Mouse (Mus musculus): Measurements from ENCODE around the gene Olfr508. TPM values are rescaled to one million over a fixed set of nuclear protein-coding genes. Genes with fewer than 3 reads are reported as not detected.
"Not testable (repeated sequence)": the region's sequence is repeated elsewhere in the genome, so short reads cannot be mapped to it uniquely, and the experiment has no call there.

Gene Olfr508
- polyA plus RNA-seq (2012; rRNA removed), result not detected in 2 replicates

DNA sequence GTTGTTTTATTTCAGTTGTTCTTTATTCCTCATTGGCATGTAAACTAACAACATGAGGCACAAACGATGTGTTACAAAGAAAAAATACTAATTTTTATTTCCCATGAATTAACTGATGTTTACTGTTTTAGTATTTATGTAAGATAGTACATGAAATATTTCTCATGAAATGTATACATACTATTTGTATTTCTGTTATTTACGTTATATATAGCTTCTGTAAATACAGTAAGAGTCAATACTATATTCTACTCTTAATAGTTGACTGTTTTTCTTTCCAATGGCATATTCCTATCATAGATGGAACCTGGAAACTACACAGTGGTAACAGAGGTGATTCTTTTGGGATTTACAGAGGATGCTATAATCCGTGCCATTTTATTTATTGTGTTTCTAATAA is at the start of gene Olfr508:
Olfr508 (plus strand) TSS at position 301 of the 400 bp plus-strand sequence.
- WGBS, result 73% methylated on average over 3 of the region's 3 CpGs
- TF ChIP-seq CTCF (IDR thresholded peaks at IDR 0.05; ENCODE audit: insufficient read depth, low read length) (no peak), POLR2A (IDR thresholded peaks at IDR 0.05; ENCODE audit: borderline replicate concordance, extremely low read depth, low read depth, low read length) (no peak)
- DNase-seq, result no peak
- Histone ChIP-seq H3K4me3 (replicated peaks; ENCODE audit: extremely low read depth, low read depth, low read length) (no peak within 1 kb of the TSS), H3K4me1 (ENCODE audit: control insufficient read depth, insufficient read depth, low read length) (no peaks in the 10 kb centered on the region)

GRCm38 (mm10) chr7:108589797-108590196 is 40.0 kb upstream of the Olfr508 start:
- Histone ChIP-seq H3K4me3 (replicated peaks; ENCODE audit: extremely low read depth, low read depth, low read length) (no peak overlapping the region), H3K4me1 (ENCODE audit: control insufficient read depth, insufficient read depth, low read length) (no peaks in the 10 kb centered on the region)
- 96% methylated on average over 1 of the region's 1 CpGs for WGBS
- DNase-seq, result no peak
- TF ChIP-seq CTCF (IDR thresholded peaks at IDR 0.05; ENCODE audit: insufficient read depth, low read length), result no peak

- WGBS, result 65% methylated on average over 3 of the region's 3 CpGs
- DNase-seq; H3K4me3 ChIP-seq (replicated peaks; ENCODE audit: extremely low read depth, low read depth, low read length); H3K4me1 ChIP-seq (ENCODE audit: control insufficient read depth, insufficient read depth, low read length): not testable (repeated sequence)
Measured at GRCm38 (mm10) chr7:108601916-108602315, 27.9 kb upstream of the Olfr508 start.

DNA sequence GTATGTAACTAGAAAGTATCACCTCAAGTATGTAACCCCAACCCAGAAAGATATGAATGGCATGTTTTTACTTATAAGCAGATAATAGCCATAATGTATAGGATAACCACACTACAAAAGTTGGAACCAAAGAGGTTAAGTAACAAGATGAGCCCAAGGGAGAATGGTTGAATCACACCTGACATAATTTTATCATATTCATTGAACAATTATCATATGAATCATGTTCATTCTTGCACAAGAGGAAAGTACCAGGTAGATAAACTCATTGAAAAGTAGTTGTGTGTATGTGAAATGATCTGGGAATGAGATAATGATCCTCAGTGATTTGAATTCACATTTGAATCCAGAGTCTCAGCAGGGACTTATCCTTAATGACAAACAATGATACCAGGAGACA is 19.3 kb upstream of the Olfr508 start, which contains the start of gene Olfr506:
Olfr506 (plus strand) TSS at position 301 of the 400 bp plus-strand sequence.
- DNase-seq, result no peak
- H3K4me3 ChIP-seq (replicated peaks; ENCODE audit: extremely low read depth, low read depth, low read length), result no peak within 1 kb of the TSS
- TF ChIP-seq POLR2A (IDR thresholded peaks at IDR 0.05; ENCODE audit: borderline replicate concordance, extremely low read depth, low read depth, low read length) (no peak), CTCF (IDR thresholded peaks at IDR 0.05; ENCODE audit: insufficient read depth, low read length) (no peak)
- H3K4me1 ChIP-seq (ENCODE audit: control insufficient read depth, insufficient read depth, low read length), result no peaks in the 10 kb centered on the region

- no peak for DNase-seq
- Histone ChIP-seq H3K4me1 (ENCODE audit: control insufficient read depth, insufficient read depth, low read length) (no peaks in the 10 kb centered on the region), H3K4me3 (replicated peaks; ENCODE audit: extremely low read depth, low read depth, low read length) (no peak overlapping the region)
- WGBS, result 83% methylated on average over 2 of the region's 2 CpGs
- TF ChIP-seq POLR2A (IDR thresholded peaks at IDR 0.05; ENCODE audit: borderline replicate concordance, extremely low read depth, low read depth, low read length) (no peak), CTCF (IDR thresholded peaks at IDR 0.05; ENCODE audit: insufficient read depth, low read length) (no peak)
Measured at GRCm38 (mm10) chr7:108614110-108614509, 15.7 kb upstream of the Olfr508 start.

- not testable (repeated sequence) for DNase-seq; H3K4me3 ChIP-seq (replicated peaks; ENCODE audit: extremely low read depth, low read depth, low read length); H3K4me1 ChIP-seq (ENCODE audit: control insufficient read depth, insufficient read depth, low read length)
- WGBS, result 41% methylated on average over 3 of the region's 3 CpGs
Measured at GRCm38 (mm10) chr7:108616781-108617180, 13.0 kb upstream of the Olfr508 start.

DNA sequence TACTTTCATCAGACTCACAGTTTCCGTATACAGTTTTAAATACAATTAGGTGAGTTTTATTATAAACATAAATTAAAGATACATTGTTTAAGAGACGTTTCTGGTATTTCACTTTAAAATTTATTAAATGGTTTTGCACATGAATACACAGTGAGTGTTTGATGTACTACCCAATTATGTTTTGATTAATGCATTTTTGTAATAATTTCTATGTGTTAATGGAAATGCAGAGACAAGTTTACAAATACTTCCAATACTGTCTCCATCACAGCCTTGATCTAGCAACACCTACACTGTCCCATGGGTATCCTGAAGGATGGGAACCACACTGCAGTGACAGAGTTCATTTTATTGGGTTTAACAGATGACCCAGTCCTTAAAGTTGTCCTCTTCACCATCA is 8.3 kb upstream of the Olfr508 start, which contains the start of gene Olfr507:
Olfr507 (plus strand) TSS at position 301 of the 400 bp plus-strand sequence.
- WGBS, result 59% methylated on average over 2 of the region's 2 CpGs

DNA sequence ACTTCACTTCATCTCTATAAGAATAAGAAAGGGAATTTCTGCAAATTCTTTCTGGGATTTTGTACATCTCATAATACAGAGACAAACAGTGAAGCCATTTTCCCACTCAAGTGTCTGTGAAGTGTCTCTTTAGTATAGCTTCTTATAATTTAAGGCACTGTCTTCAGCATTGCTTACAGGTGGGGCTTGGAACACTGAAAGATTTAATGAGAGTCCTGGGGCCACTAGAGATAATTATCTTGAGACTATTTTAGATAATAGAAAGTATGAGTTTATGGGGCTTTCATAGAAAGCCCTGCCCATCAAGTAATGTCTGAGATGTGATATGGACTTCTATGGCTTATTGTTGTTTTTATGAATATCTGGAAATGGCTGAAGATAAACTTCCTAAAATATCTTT is 22.0 kb downstream of the Olfr508 start, which contains the start of gene Olfr509:
Olfr509 (minus strand) TSS at position 101 of the 400 bp plus-strand sequence.
- Histone ChIP-seq H3K4me1 (ENCODE audit: control insufficient read depth, insufficient read depth, low read length) (no peaks in the 10 kb centered on the region), H3K4me3 (replicated peaks; ENCODE audit: extremely low read depth, low read depth, low read length) (no peak within 1 kb of the TSS)
- TF ChIP-seq CTCF (IDR thresholded peaks at IDR 0.05; ENCODE audit: insufficient read depth, low read length), result no peak
- no peak for TF ChIP-seq POLR2A (IDR thresholded peaks at IDR 0.05; ENCODE audit: borderline replicate concordance, extremely low read depth, low read depth, low read length)
- no peak for DNase-seq

More for the DNA sequence above, 8.3 kb upstream of the Olfr508 start, which contains the start of gene Olfr507:
- TF ChIP-seq CTCF (IDR thresholded peaks at IDR 0.05; ENCODE audit: insufficient read depth, low read length) (no peak), POLR2A (IDR thresholded peaks at IDR 0.05; ENCODE audit: borderline replicate concordance, extremely low read depth, low read depth, low read length) (no peak)
- no peak within 1 kb of the TSS for H3K4me3 ChIP-seq (replicated peaks; ENCODE audit: extremely low read depth, low read depth, low read length)
- H3K4me1 ChIP-seq (ENCODE audit: control insufficient read depth, insufficient read depth, low read length), result no peaks in the 10 kb centered on the region
- DNase-seq, result no peak

GRCm38 (mm10) chr7:108662419-108662818 is 32.6 kb downstream of the Olfr508 start:
- 79% methylated on average over 3 of the region's 3 CpGs for WGBS
- TF ChIP-seq CTCF (IDR thresholded peaks at IDR 0.05; ENCODE audit: insufficient read depth, low read length), result no peak
- TF ChIP-seq POLR2A (IDR thresholded peaks at IDR 0.05; ENCODE audit: borderline replicate concordance, extremely low read depth, low read depth, low read length), result no peak
- no peaks in the 10 kb centered on the region for H3K4me1 ChIP-seq (ENCODE audit: control insufficient read depth, insufficient read depth, low read length)
- H3K4me3 ChIP-seq (replicated peaks; ENCODE audit: extremely low read depth, low read depth, low read length), result no peak overlapping the region
- DNase-seq, result no peak

DNA sequence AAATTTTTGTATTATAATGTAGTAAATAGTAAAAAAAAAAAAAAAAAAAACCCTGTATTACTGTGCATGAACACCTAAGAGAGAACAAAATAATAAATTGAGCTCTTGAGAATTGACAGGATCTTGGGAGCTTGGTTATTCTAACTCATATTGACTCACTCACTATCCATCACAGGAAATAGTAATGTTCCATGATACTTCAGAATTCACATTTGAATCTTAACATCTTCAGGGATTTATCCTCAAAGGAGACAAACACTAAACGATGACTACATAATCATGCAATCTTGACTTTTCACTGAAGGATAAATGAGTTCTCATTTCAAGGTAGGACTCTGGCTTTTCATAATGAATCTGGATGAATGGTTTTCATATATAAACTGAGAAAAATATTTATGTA is 36.3 kb downstream of the Olfr508 start, which contains the start of gene Olfr510:
Olfr510 (plus strand) TSS at position 301 of the 400 bp plus-strand sequence.
- DNase-seq, result no peak
- Histone ChIP-seq H3K4me3 (replicated peaks; ENCODE audit: extremely low read depth, low read depth, low read length) (no peak within 1 kb of the TSS), H3K4me1 (ENCODE audit: control insufficient read depth, insufficient read depth, low read length) (no peaks in the 10 kb centered on the region)
- TF ChIP-seq POLR2A (IDR thresholded peaks at IDR 0.05; ENCODE audit: borderline replicate concordance, extremely low read depth, low read depth, low read length), result no peak
- TF ChIP-seq CTCF (IDR thresholded peaks at IDR 0.05; ENCODE audit: insufficient read depth, low read length), result no peak
- WGBS, result 80% methylated on average over 1 of the region's 1 CpGs

GRCm38 (mm10) chr7:108671058-108671457 is 41.3 kb downstream of the Olfr508 start:
- no peak for TF ChIP-seq POLR2A (IDR thresholded peaks at IDR 0.05; ENCODE audit: borderline replicate concordance, extremely low read depth, low read depth, low read length)
- no peak for TF ChIP-seq CTCF (IDR thresholded peaks at IDR 0.05; ENCODE audit: insufficient read depth, low read length)
- Histone ChIP-seq H3K4me3 (replicated peaks; ENCODE audit: extremely low read depth, low read depth, low read length) (no peak overlapping the region), H3K4me1 (ENCODE audit: control insufficient read depth, insufficient read depth, low read length) (no peaks in the 10 kb centered on the region)
- 54% methylated on average over 1 of the region's 1 CpGs for WGBS
- no peak for DNase-seq

All from lung, adult 2 months (tissue).